Mouse (Mus musculus): ENCODE measurements around the gene Kcnip1. TPM values are rescaled to one million over a fixed set of nuclear protein-coding genes. Genes with fewer than 3 reads are reported as not detected.

Kcnip1 gene
- polyA plus RNA-seq, 1 experiment from 2014 or later: 9.0 TPM

- Histone ChIP-seq H3K27me3 (ENCODE audit: control insufficient read depth, insufficient read depth, low read length) (no peaks in the 10 kb centered on the region), H3K27ac (ENCODE audit: low read depth, low read length) (no peak overlapping the region), H3K9me3 (ENCODE audit: control insufficient read depth, low read length) (no peaks in the 10 kb centered on the region), H3K9ac (ENCODE audit: low read length) (no peak overlapping the region), H3K36me3 (ENCODE audit: control insufficient read depth, insufficient read depth, low read length) (no peaks in the 10 kb centered on the region), H3K4me2 (no peak overlapping the region), H3K4me3 (ENCODE audit: low read depth, low read length) (no peak overlapping the region), H3K4me1 (ENCODE audit: control insufficient read depth, insufficient read depth, low read length) (no peaks in the 10 kb centered on the region)
- ATAC-seq (ENCODE audit: low FRiP score) (no peak), DNase-seq (ENCODE audit: low spot score, missing footprints) (no peak)
- 80% methylated on average over 3 of the region's 3 CpGs for WGBS
These were observed 337.7 kb downstream of the Kcnip1 start for GRCm38 (mm10) chr11:33655221-33655620.

GRCm38 (mm10) chr11:33654485-33654884, 338.5 kb downstream of the Kcnip1 start:
- H3K4me1 ChIP-seq (ENCODE audit: control insufficient read depth, insufficient read depth, low read length): no peaks in the 10 kb centered on the region
- no peaks in the 10 kb centered on the region for H3K27me3 ChIP-seq (ENCODE audit: control insufficient read depth, insufficient read depth, low read length)
- H3K36me3 ChIP-seq (ENCODE audit: control insufficient read depth, insufficient read depth, low read length): no peaks in the 10 kb centered on the region
- no peaks in the 10 kb centered on the region for H3K9me3 ChIP-seq (ENCODE audit: control insufficient read depth, low read length)
- DNase-seq (ENCODE audit: low spot score, missing footprints): no peak
- no peak overlapping the region for H3K9ac ChIP-seq (ENCODE audit: low read length)
- no peak overlapping the region for H3K4me3 ChIP-seq (ENCODE audit: low read depth, low read length)
- ATAC-seq (ENCODE audit: low FRiP score): no peak
- H3K4me2 ChIP-seq: no peak overlapping the region
- no peak overlapping the region for H3K27ac ChIP-seq (ENCODE audit: low read depth, low read length)
- WGBS: 79% methylated on average over 2 of the region's 2 CpGs

- DNase-seq (ENCODE audit: low spot score, missing footprints) (no peak), ATAC-seq (ENCODE audit: low FRiP score) (no peak)
- Histone ChIP-seq H3K27ac (ENCODE audit: low read depth, low read length) (no peak overlapping the region), H3K4me1 (ENCODE audit: control insufficient read depth, insufficient read depth, low read length) (no peaks in the 10 kb centered on the region), H3K4me2 (no peak overlapping the region), H3K27me3 (ENCODE audit: control insufficient read depth, insufficient read depth, low read length) (no peaks in the 10 kb centered on the region), H3K4me3 (ENCODE audit: low read depth, low read length) (no peak overlapping the region), H3K9ac (ENCODE audit: low read length) (no peak overlapping the region), H3K9me3 (ENCODE audit: control insufficient read depth, low read length) (no peaks in the 10 kb centered on the region), H3K36me3 (ENCODE audit: control insufficient read depth, insufficient read depth, low read length) (no peaks in the 10 kb centered on the region)
- 77% methylated on average over 2 of the region's 2 CpGs for WGBS
These were observed 343.6 kb downstream of the Kcnip1 start for GRCm38 (mm10) chr11:33649358-33649757.

GRCm38 (mm10) chr11:33637107-33637506, 355.8 kb downstream of the Kcnip1 start:
- no peak for DNase-seq (ENCODE audit: low spot score, missing footprints)
- no peaks in the 10 kb centered on the region for H3K36me3 ChIP-seq (ENCODE audit: control insufficient read depth, insufficient read depth, low read length)
- no peaks in the 10 kb centered on the region for H3K9me3 ChIP-seq (ENCODE audit: control insufficient read depth, low read length)
- H3K9ac ChIP-seq (ENCODE audit: low read length): no peak overlapping the region
- ATAC-seq (ENCODE audit: low FRiP score): no peak
- H3K27me3 ChIP-seq (ENCODE audit: control insufficient read depth, insufficient read depth, low read length): no peaks in the 10 kb centered on the region
- no peak overlapping the region for H3K4me3 ChIP-seq (ENCODE audit: low read depth, low read length)
- H3K4me2 ChIP-seq: no peak overlapping the region
- WGBS: 93% methylated on average over 2 of the region's 2 CpGs
- no peak overlapping the region for H3K27ac ChIP-seq (ENCODE audit: low read depth, low read length)
- H3K4me1 ChIP-seq (ENCODE audit: control insufficient read depth, insufficient read depth, low read length): no peaks in the 10 kb centered on the region

GRCm38 (mm10) chr11:33627136-33627742, 365.7 kb downstream of the Kcnip1 start:
- no peaks in the 10 kb centered on the region for H3K4me1 ChIP-seq (ENCODE audit: control insufficient read depth, insufficient read depth, low read length)
- H3K27ac ChIP-seq (ENCODE audit: low read depth, low read length): no peak overlapping the region
- no peaks in the 10 kb centered on the region for H3K36me3 ChIP-seq (ENCODE audit: control insufficient read depth, insufficient read depth, low read length)
- no peaks in the 10 kb centered on the region for H3K27me3 ChIP-seq (ENCODE audit: control insufficient read depth, insufficient read depth, low read length)
- no peaks in the 10 kb centered on the region for H3K9me3 ChIP-seq (ENCODE audit: control insufficient read depth, low read length)
- no peak for DNase-seq (ENCODE audit: low spot score, missing footprints)
- H3K4me2 ChIP-seq: no peak overlapping the region
- WGBS: 86% methylated on average over 4 of the region's 4 CpGs
- H3K4me3 ChIP-seq (ENCODE audit: low read depth, low read length): no peak overlapping the region
- H3K9ac ChIP-seq (ENCODE audit: low read length): no peak overlapping the region
- no peak for ATAC-seq (ENCODE audit: low FRiP score)

- 8% methylated on average over 15 of the region's 15 CpGs for WGBS
- H3K4me2 ChIP-seq: no peak overlapping the region
- ATAC-seq (ENCODE audit: low FRiP score): peak; percentile 75
These were observed 378.7 kb downstream of the Kcnip1 start for GRCm38 (mm10) chr11:33614218-33614617.

GRCm38 (mm10) chr11:33607784-33608183, 385.2 kb downstream of the Kcnip1 start:
- Histone ChIP-seq H3K9ac (ENCODE audit: low read length) (no peak overlapping the region), H3K4me1 (ENCODE audit: control insufficient read depth, insufficient read depth, low read length) (no peaks in the 10 kb centered on the region), H3K9me3 (ENCODE audit: control insufficient read depth, low read length) (no peaks in the 10 kb centered on the region), H3K27ac (ENCODE audit: low read depth, low read length) (no peak overlapping the region), H3K36me3 (ENCODE audit: control insufficient read depth, insufficient read depth, low read length) (no peaks in the 10 kb centered on the region), H3K4me2 (no peak overlapping the region), H3K27me3 (ENCODE audit: control insufficient read depth, insufficient read depth, low read length) (no peaks in the 10 kb centered on the region), H3K4me3 (ENCODE audit: low read depth, low read length) (no peak overlapping the region)
- DNase-seq (ENCODE audit: low spot score, missing footprints) (no peak), ATAC-seq (ENCODE audit: low FRiP score) (no peak)
- WGBS: 58% methylated on average over 3 of the region's 3 CpGs

More at GRCm38 (mm10) chr11:33614218-33614617, 378.7 kb downstream of the Kcnip1 start:
- H3K27me3 ChIP-seq (ENCODE audit: control insufficient read depth, insufficient read depth, low read length): no peaks in the 10 kb centered on the region
- peak; percentile 97 for DNase-seq (ENCODE audit: low spot score, missing footprints)
- H3K4me3 ChIP-seq (ENCODE audit: low read depth, low read length): no peak overlapping the region
- no peak overlapping the region for H3K27ac ChIP-seq (ENCODE audit: low read depth, low read length)
- no peaks in the 10 kb centered on the region for H3K9me3 ChIP-seq (ENCODE audit: control insufficient read depth, low read length)
- no peaks in the 10 kb centered on the region for H3K36me3 ChIP-seq (ENCODE audit: control insufficient read depth, insufficient read depth, low read length)
- no peak overlapping the region for H3K9ac ChIP-seq (ENCODE audit: low read length)
- no peaks in the 10 kb centered on the region for H3K4me1 ChIP-seq (ENCODE audit: control insufficient read depth, insufficient read depth, low read length)

GRCm38 (mm10) chr11:33603174-33603573, 389.8 kb downstream of the Kcnip1 start:
- H3K4me1 ChIP-seq (ENCODE audit: control insufficient read depth, insufficient read depth, low read length): no peaks in the 10 kb centered on the region
- ATAC-seq (ENCODE audit: low FRiP score) (no peak), DNase-seq (ENCODE audit: low spot score, missing footprints) (no peak)
- H3K27ac ChIP-seq (ENCODE audit: low read depth, low read length): no peak overlapping the region
- no peaks in the 10 kb centered on the region for H3K9me3 ChIP-seq (ENCODE audit: control insufficient read depth, low read length)
- H3K4me3 ChIP-seq (ENCODE audit: low read depth, low read length): no peak overlapping the region
- no peaks in the 10 kb centered on the region for H3K36me3 ChIP-seq (ENCODE audit: control insufficient read depth, insufficient read depth, low read length)
- H3K9ac ChIP-seq (ENCODE audit: low read length): no peak overlapping the region
- no peak overlapping the region for H3K4me2 ChIP-seq
- WGBS: 75% methylated on average over 2 of the region's 2 CpGs
- no peaks in the 10 kb centered on the region for H3K27me3 ChIP-seq (ENCODE audit: control insufficient read depth, insufficient read depth, low read length)

- DNase-seq (ENCODE audit: low spot score, missing footprints) (no peak), ATAC-seq (ENCODE audit: low FRiP score) (no peak)
- no peaks in the 10 kb centered on the region for H3K9me3 ChIP-seq (ENCODE audit: control insufficient read depth, low read length)
- H3K36me3 ChIP-seq (ENCODE audit: control insufficient read depth, insufficient read depth, low read length): no peaks in the 10 kb centered on the region
- H3K4me1 ChIP-seq (ENCODE audit: control insufficient read depth, insufficient read depth, low read length): no peaks in the 10 kb centered on the region
- no peak within 1 kb of the TSS for H3K27ac ChIP-seq (ENCODE audit: low read depth, low read length)
- H3K9ac ChIP-seq (ENCODE audit: low read length): no peak within 1 kb of the TSS
- H3K4me3 ChIP-seq (ENCODE audit: low read depth, low read length): no peak within 1 kb of the TSS
- H3K27me3 ChIP-seq (ENCODE audit: control insufficient read depth, insufficient read depth, low read length): no peaks in the 10 kb centered on the region
- no peak within 1 kb of the TSS for H3K4me2 ChIP-seq
- 83% methylated on average over 4 of the region's 4 CpGs for WGBS
These were observed 394.0 kb downstream of the Kcnip1 start, which contains the start of gene D130052B06Rik for GRCm38 (mm10) chr11:33598986-33599385. Gene D130052B06Rik, plus strand, starts transcription at chr11:33599302.

Measured in midbrain, embryonic 11.5 days (tissue).